Mouse (Mus musculus): Measurements from ENCODE around the gene Neurl4. TPM values are rescaled to one million over a fixed set of nuclear protein-coding genes. Genes with fewer than 3 reads are reported as not detected.
A peak's percentile ranks its signal among the peaks of the same experiment; 100 is the strongest.
"Not testable (repeated sequence)": the region's sequence is repeated elsewhere in the genome, so short reads cannot be mapped to it uniquely, and the experiment has no call there.

Neurl4 gene
- polyA plus RNA-seq (2015; fragmentation: Nextera tagmentation; extraction: Ambion mirVana) = 12.3 and 12.6 TPM in 2 replicates

GRCm38 (mm10) chr11:69900471-69901405 is at the start of gene Neurl4, which contains the start of gene 2810408A11Rik:
Gene Neurl4, plus strand, starts transcription at chr11:69901072.
Gene 2810408A11Rik, minus strand, starts transcription at chr11:69900987.
- Histone ChIP-seq H3K9ac (peak within 1 kb of the TSS; percentile 96), H3K27ac (peak within 1 kb of the TSS; percentile 97), H3K9me3 (no peaks in the 10 kb centered on the region), H3K36me3 (peaks cover 26% of the 10 kb centered on the region), H3K4me3 (peak within 1 kb of the TSS; percentile 78), H3K27me3 (no peaks in the 10 kb centered on the region), H3K4me2 (peak within 1 kb of the TSS; percentile 83), H3K4me1 (peaks cover 28% of the 10 kb centered on the region)
- 0% methylated on average over 38 of the region's 38 CpGs for WGBS
- ATAC-seq (ENCODE audit: insufficient number of reproducible peaks, insufficient read depth, low FRiP score, low TSS enrichment, low read depth) = peak; percentile 92

DNA sequence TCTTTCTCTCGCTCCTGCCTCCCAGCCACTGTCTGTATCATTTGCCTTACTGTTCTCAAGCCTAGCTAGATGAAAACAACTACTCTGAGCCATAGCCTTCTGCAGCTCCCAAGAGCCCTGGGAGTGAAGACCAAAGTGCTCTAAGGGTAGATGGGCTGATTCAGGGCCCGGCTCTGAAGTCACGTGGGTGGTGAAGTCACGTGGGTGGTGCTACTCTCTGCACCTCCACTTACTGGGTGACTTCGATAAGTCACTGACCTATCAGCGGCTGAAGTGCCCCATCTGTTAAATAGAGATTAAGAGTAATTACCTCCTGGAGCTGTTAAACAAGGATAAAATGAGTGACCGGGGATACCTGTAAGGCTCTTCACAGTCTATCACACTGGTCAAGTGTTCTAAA is 46.9 kb upstream of the Neurl4 start:
- Histone ChIP-seq H3K27me3 (peaks cover 19% of the 10 kb centered on the region), H3K9me3 (no peaks in the 10 kb centered on the region), H3K4me2 (no peak overlapping the region), H3K4me1 (peaks cover 22% of the 10 kb centered on the region), H3K9ac (no peak overlapping the region), H3K4me3 (no peak overlapping the region), H3K36me3 (peaks cover 41% of the 10 kb centered on the region), H3K27ac (no peak overlapping the region)
- ATAC-seq (ENCODE audit: insufficient number of reproducible peaks, insufficient read depth, low FRiP score, low TSS enrichment, low read depth) = no peak
- 74% methylated on average over 7 of the region's 7 CpGs for WGBS

DNA sequence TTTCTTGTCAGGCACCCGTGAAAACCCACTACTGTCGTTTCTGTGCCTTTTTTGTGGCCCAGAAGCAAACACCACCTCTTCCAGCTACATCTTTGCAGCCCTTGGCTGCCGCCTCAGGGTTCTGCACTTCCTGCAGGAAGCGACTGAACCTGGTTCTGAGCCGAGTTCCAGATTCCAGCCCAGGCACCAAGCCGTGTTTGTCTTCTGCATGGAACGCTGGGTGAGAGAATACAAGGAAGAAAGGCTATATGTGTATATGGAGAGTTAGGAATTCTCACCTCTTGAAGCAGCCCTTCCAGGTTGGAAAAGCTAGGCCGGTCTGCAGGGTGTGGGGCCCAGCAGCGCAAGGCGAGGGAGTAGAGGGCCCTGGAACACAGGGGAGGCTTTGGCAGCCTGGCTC is 46.2 kb upstream of the Neurl4 start:
- Histone ChIP-seq H3K9ac (no peak overlapping the region), H3K4me2 (no peak overlapping the region), H3K4me3 (no peak overlapping the region), H3K9me3 (no peaks in the 10 kb centered on the region), H3K4me1 (peaks cover 22% of the 10 kb centered on the region), H3K36me3 (peaks cover 34% of the 10 kb centered on the region), H3K27ac (no peak overlapping the region), H3K27me3 (peaks cover 26% of the 10 kb centered on the region)
- ATAC-seq (ENCODE audit: insufficient number of reproducible peaks, insufficient read depth, low FRiP score, low TSS enrichment, low read depth) = no peak
- 84% methylated on average over 10 of the region's 10 CpGs for WGBS

DNA sequence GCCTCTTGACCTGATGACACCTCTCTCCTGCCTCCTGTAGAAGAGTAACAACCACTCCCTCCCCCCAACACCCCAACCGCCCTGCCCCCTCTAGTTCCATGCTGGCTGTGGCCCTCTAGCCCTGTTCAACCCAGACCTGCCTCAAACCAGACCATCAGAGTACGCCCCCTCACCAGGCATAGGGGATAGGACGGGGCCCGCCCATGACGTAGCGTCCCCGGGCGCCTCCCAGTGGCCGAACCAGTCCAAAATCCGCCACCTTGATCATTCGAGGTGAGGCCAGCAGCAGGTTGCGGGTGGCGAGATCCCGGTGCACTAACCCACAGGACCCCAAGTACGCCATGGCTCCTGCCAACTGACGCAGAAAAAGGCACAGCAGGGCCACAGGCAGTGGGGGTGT is 45.5 kb upstream of the Neurl4 start:
- Histone ChIP-seq H3K36me3 (peaks cover 27% of the 10 kb centered on the region), H3K9ac (no peak overlapping the region), H3K4me1 (peaks cover 18% of the 10 kb centered on the region), H3K9me3 (no peaks in the 10 kb centered on the region), H3K4me3 (no peak overlapping the region), H3K27ac (no peak overlapping the region), H3K4me2 (peak overlapping the region; percentile 30), H3K27me3 (peaks cover 27% of the 10 kb centered on the region)
- WGBS = 25% methylated on average over 16 of the region's 16 CpGs
- no peak for ATAC-seq (ENCODE audit: insufficient number of reproducible peaks, insufficient read depth, low FRiP score, low TSS enrichment, low read depth)

- Histone ChIP-seq H3K4me1 (peaks cover 9% of the 10 kb centered on the region), H3K9me3 (no peaks in the 10 kb centered on the region), H3K4me3 (peak within 1 kb of the TSS; percentile 27), H3K9ac (peak within 1 kb of the TSS; percentile 58; the same call in 1 of the 2 replicates), H3K27ac (peak within 1 kb of the TSS; percentile 73), H3K27me3 (peaks cover 27% of the 10 kb centered on the region), H3K36me3 (no peaks in the 10 kb centered on the region; the same call in 1 of the 2 replicates), H3K4me2 (peak within 1 kb of the TSS; percentile 42)
- WGBS = 17% methylated on average over 30 of the region's 30 CpGs
- ATAC-seq (ENCODE audit: insufficient number of reproducible peaks, insufficient read depth, low FRiP score, low TSS enrichment, low read depth) = no peak
Measured at GRCm38 (mm10) chr11:69858113-69858998, 42.5 kb upstream of the Neurl4 start, which contains the start of gene Tnk1. Gene Tnk1, minus strand, starts transcription at chr11:69858730.

- H3K9ac ChIP-seq; H3K9me3 ChIP-seq; H3K4me2 ChIP-seq; ATAC-seq (ENCODE audit: insufficient number of reproducible peaks, insufficient read depth, low FRiP score, low TSS enrichment, low read depth); H3K4me1 ChIP-seq; H3K4me3 ChIP-seq; H3K36me3 ChIP-seq; H3K27ac ChIP-seq: not testable (repeated sequence)
- WGBS = 76% methylated on average over 3 of the region's 3 CpGs
- peaks cover 10% of the 10 kb centered on the region for H3K27me3 ChIP-seq
Measured at GRCm38 (mm10) chr11:69863729-69864128, 37.1 kb upstream of the Neurl4 start.

DNA sequence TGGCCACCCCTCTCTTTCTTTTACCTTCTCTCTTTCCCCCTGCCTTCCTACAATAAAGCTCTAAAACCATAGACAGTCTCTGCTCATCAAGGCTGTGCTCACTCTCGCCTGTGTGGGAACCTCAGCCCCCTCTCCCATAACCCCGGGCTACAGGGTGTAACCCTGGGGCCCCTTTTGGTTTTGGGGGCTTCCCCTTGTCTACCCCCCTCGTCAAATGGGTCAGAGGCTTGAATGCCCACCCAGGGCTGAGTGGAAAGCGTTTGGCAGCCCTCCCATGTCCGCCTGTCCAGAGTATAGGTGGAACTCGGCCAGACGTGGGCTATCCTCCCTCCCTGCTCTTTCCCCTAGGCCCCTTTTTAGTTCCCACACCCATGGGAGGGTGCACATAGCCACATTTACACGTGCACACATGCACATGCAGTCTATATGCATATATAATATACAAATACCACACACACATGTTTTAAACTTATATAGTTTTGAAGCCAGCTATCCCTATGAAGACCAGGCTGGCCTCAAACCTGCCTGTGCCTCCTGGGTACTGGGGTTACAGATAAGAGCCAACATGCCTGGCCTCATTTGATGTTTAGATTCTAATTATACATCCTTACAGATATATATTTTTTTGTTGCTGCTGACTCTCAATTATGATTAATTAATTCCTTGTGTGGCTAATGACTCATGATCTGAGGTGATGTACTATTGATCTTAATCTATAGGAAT is 36.6 kb upstream of the Neurl4 start:
- Histone ChIP-seq H3K9me3 (no peaks in the 10 kb centered on the region), H3K4me3 (no peak overlapping the region), H3K27ac (no peak overlapping the region), H3K9ac (no peak overlapping the region), H3K27me3 (peaks cover 5% of the 10 kb centered on the region), H3K4me2 (no peak overlapping the region), H3K4me1 (0 out of 2 replicates have a peak, but pooled peaks cover 5% of the 10 kb centered on the region), H3K36me3 (no peaks in the 10 kb centered on the region)
- no peak for ATAC-seq (ENCODE audit: insufficient number of reproducible peaks, insufficient read depth, low FRiP score, low TSS enrichment, low read depth)
- WGBS = 49% methylated on average over 8 of the region's 8 CpGs

GRCm38 (mm10) chr11:69865561-69865960 is 35.3 kb upstream of the Neurl4 start:
- Histone ChIP-seq H3K27me3 (no peaks in the 10 kb centered on the region), H3K36me3 (no peaks in the 10 kb centered on the region), H3K4me2 (no peak overlapping the region), H3K9me3 (no peaks in the 10 kb centered on the region), H3K27ac (no peak overlapping the region), H3K4me1 (0 out of 2 replicates have a peak, but pooled peaks cover 5% of the 10 kb centered on the region), H3K4me3 (no peak overlapping the region), H3K9ac (no peak overlapping the region)
- 80% methylated on average over 9 of the region's 9 CpGs for WGBS
- ATAC-seq (ENCODE audit: insufficient number of reproducible peaks, insufficient read depth, low FRiP score, low TSS enrichment, low read depth) = no peak

DNA sequence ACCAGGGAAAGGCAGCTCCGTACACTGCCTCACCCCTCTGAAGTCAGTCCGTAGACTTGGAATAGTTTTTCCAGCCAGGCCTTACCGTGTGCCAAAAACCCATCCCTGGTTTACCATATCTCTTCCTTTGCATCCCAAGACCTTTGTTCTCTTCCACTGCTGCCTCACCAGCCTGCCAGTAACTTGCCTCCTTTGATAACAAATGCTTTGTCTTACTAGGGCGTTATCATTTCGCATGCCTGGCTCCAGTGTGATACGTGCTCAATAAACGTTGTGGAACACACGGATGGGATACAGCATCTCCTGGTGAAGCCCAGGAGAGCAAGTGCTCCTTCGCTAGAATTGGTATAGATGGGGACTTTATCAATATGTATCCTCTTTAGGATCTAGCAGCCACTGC is 33.5 kb upstream of the Neurl4 start:
- H3K27ac ChIP-seq = no peak overlapping the region
- 75% methylated on average over 9 of the region's 9 CpGs for WGBS
- H3K9me3 ChIP-seq = no peaks in the 10 kb centered on the region
- H3K9ac ChIP-seq = no peak overlapping the region
- 0 out of 2 replicates have a peak, but pooled peaks cover 5% of the 10 kb centered on the region for H3K4me1 ChIP-seq
- no peak overlapping the region for H3K4me3 ChIP-seq
- no peak overlapping the region for H3K4me2 ChIP-seq
- H3K36me3 ChIP-seq = no peaks in the 10 kb centered on the region
- no peaks in the 10 kb centered on the region for H3K27me3 ChIP-seq
- ATAC-seq (ENCODE audit: insufficient number of reproducible peaks, insufficient read depth, low FRiP score, low TSS enrichment, low read depth) = no peak

DNA sequence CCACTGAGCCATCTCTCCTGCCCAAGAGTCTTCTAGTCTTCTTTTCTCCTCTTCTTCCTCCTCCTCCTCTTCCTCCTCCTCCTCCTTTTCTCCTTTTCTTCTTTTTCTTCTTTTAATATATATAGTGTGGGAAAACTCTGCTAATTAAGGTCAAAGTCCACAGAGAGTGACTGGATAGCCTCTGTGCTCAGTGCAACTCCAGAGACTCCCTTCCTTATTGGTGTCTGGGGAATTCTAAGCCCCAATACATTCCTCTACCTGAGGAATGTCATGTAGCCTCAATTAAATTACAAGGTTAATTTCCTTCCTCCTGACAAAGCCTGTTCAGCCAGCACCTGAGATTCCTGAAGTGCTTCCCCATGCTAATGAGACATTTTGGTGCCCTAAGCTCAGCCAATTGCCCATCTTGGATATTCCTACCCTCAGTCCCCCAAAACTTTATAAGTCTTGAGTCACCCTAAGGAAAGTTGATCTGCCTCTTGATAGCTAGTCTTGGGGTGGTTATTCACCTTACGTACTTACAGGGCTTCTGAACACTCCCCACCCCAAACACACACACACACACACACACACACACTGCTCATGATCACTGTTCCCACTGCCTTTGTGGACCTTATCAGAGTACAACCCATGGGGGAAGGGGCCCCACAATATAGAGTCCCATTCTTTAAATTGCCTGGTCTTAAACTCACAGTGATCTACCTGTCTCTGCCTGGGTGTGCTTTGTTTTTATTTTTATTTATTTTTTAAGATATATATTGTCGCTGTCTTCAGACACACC is 30.4 kb upstream of the Neurl4 start:
- Histone ChIP-seq H3K27ac (no peak overlapping the region), H3K4me3 (no peak overlapping the region), H3K9ac (no peak overlapping the region), H3K9me3 (no peaks in the 10 kb centered on the region), H3K27me3 (no peaks in the 10 kb centered on the region), H3K36me3 (no peaks in the 10 kb centered on the region), H3K4me2 (no peak overlapping the region), H3K4me1 (peaks cover 3% of the 10 kb centered on the region)
- 79% methylated on average over 2 of the region's 2 CpGs for WGBS
- ATAC-seq (ENCODE audit: insufficient number of reproducible peaks, insufficient read depth, low FRiP score, low TSS enrichment, low read depth) = no peak
